Mouse (Mus musculus): ENCODE data around the gene Man2c1.

The Man2c1 gene

GRCm38 (mm10) chr9:57130577-57131433 is at the start of gene Man2c1:
Gene Man2c1 (plus strand): TSS chr9:57130690.
- in situ Hi-C loops (cut with MboI, MseI) = no loop called here

GRCm38 (mm10) chr9:57082236-57082635 is 48.3 kb upstream of the Man2c1 start:
- in situ Hi-C loops (cut with MboI, MseI) = no loop called here

- in situ Hi-C loops (cut with MboI, MseI) = no loop called here
Observed at GRCm38 (mm10) chr9:57117261-57117755, 13.2 kb upstream of the Man2c1 start.

GRCm38 (mm10) chr9:57129641-57130040 is 849 bp upstream of the Man2c1 start:
- in situ Hi-C loops (cut with MboI, MseI) = no loop called here

GRCm38 (mm10) chr9:57137246-57137645 is 6.8 kb downstream of the Man2c1 start:
- in situ Hi-C loops (cut with MboI, MseI) = loop anchor here (5.0 kb wide), 1 partner anchor 210 kb away; the partner anchor contains the start of gene Snx33

GRCm38 (mm10) chr9:57137777-57138176 is 7.3 kb downstream of the Man2c1 start:
- in situ Hi-C loops (cut with MboI, MseI) = loop anchor here (5.0 kb wide), 1 partner anchor 210 kb away; the partner anchor contains the start of gene Snx33

GRCm38 (mm10) chr9:57138507-57138906 is 8.0 kb downstream of the Man2c1 start:
- in situ Hi-C loops (cut with MboI, MseI) = loop anchor here (5.0 kb wide), 1 partner anchor 211 kb away; the partner anchor contains the start of gene Snx33

GRCm38 (mm10) chr9:57139110-57139509 is 8.6 kb downstream of the Man2c1 start:
- in situ Hi-C loops (cut with MboI, MseI) = loop anchor here (5.0 kb wide), 1 partner anchor 212 kb away; the partner anchor contains the start of gene Snx33

- in situ Hi-C loops (cut with MboI, MseI) = loop anchor here (5.0 kb wide), 1 partner anchor 212 kb away; the partner anchor contains the start of gene Snx33
Observed at GRCm38 (mm10) chr9:57139571-57139970, 9.1 kb downstream of the Man2c1 start.

- in situ Hi-C loops (cut with MboI, MseI) = no loop called here
Observed at GRCm38 (mm10) chr9:57141417-57142353, 11.2 kb downstream of the Man2c1 start.

GRCm38 (mm10) chr9:57143212-57143611 is 12.7 kb downstream of the Man2c1 start:
- in situ Hi-C loops (cut with MboI, MseI) = no loop called here

GRCm38 (mm10) chr9:57144830-57145229 is 14.3 kb downstream of the Man2c1 start:
- in situ Hi-C loops (cut with MboI, MseI) = no loop called here

- in situ Hi-C loops (cut with MboI, MseI) = no loop called here
Observed at GRCm38 (mm10) chr9:57146451-57147066, 16.1 kb downstream of the Man2c1 start.

GRCm38 (mm10) chr9:57147205-57148143 is 17.0 kb downstream of the Man2c1 start:
- in situ Hi-C loops (cut with MboI, MseI) = no loop called here

GRCm38 (mm10) chr9:57148144-57148878 is 17.8 kb downstream of the Man2c1 start, which contains the start of gene Neil1:
Gene Neil1 (minus strand): TSS chr9:57148305.
- in situ Hi-C loops (cut with MboI, MseI) = no loop called here

GRCm38 (mm10) chr9:57149021-57149420 is 18.5 kb downstream of the Man2c1 start:
- in situ Hi-C loops (cut with MboI, MseI) = no loop called here

- in situ Hi-C loops (cut with MboI, MseI) = no loop called here
Observed at GRCm38 (mm10) chr9:57150192-57150591, 19.7 kb downstream of the Man2c1 start.

GRCm38 (mm10) chr9:57152331-57152730 is 21.8 kb downstream of the Man2c1 start:
- in situ Hi-C loops (cut with MboI, MseI) = no loop called here

GRCm38 (mm10) chr9:57156383-57156782 is 25.9 kb downstream of the Man2c1 start:
- in situ Hi-C loops (cut with MboI, MseI) = no loop called here
